Mouse (Mus musculus) heart, embryonic 12.5 days (tissue): ENCODE measurements at regions not wholly inside any gene's neighbourhood (a gene's known extent, or its start where the extent isn't known, plus 50 kb on each side); places are given as distances from the start of the nearest gene placed in this dataset.
"Not testable (repeated sequence)": the region's sequence is repeated elsewhere in the genome, so short reads cannot be mapped to it uniquely, and the experiment has no call there.

Experiments
- ATAC-seq: fragments of 200-750 bp; cut with Nextera tagmentation; 2 replicates; pipeline ENCODE4 v1.8.0; 2017; ENCODE audit warnings: moderate TSS enrichment, moderate library complexity; ENCODE audit not compliant: insufficient number of reproducible peaks, low FRiP score
- H3K27ac ChIP-seq: fragments of 300-500 bp; sonication (generic); 2 replicates; pipeline ENCODE4 v1.5.1; 2016; ENCODE audit warnings: mild to moderate bottlenecking, moderate library complexity; ENCODE audit not compliant: poor library complexity, severe bottlenecking
- H3K27me3 ChIP-seq: fragments of 300-500 bp; sonication (generic); replicated peaks from 2 replicates; pipeline ENCODE4 v1.6.1; 2016; ENCODE audit warnings: mild to moderate bottlenecking, moderate library complexity
- H3K36me3 ChIP-seq: fragments of 300-500 bp; sonication (generic); 2 replicates; pipeline ENCODE4 v1.6.1; 2016; ENCODE audit warnings: mild to moderate bottlenecking, moderate library complexity
- H3K4me1 ChIP-seq: fragments of 300-500 bp; sonication (generic); replicated peaks from 2 replicates; pipeline ENCODE4 v1.6.1; 2016; ENCODE audit warnings: mild to moderate bottlenecking
- H3K4me2 ChIP-seq: fragments of 300-500 bp; sonication (generic); 2 replicates; pipeline ENCODE4 v1.6.1; 2016; ENCODE audit warnings: mild to moderate bottlenecking, moderate library complexity
- H3K4me3 ChIP-seq: fragments of 300-500 bp; sonication (generic); 2 replicates; pipeline ENCODE4 v1.5.1; 2016; ENCODE audit warnings: mild to moderate bottlenecking
- H3K9ac ChIP-seq: fragments of 300-500 bp; sonication (generic); 2 replicates; pipeline ENCODE4 v1.6.1; 2016; ENCODE audit warnings: mild to moderate bottlenecking, moderate library complexity
- H3K9me3 ChIP-seq: fragments of 300-500 bp; sonication (generic); replicated peaks from 2 replicates; pipeline ENCODE4 v1.6.1; 2016; ENCODE audit warnings: mild to moderate bottlenecking, moderate library complexity
- WGBS: fragments of 180-500 bp; shearing (Covaris S2); methylation state at CpG from one replicate; pipeline ENCODE4 v1.1.7; 2016; 5-methylcytosine and 5-hydroxymethylcytosine counted together

- Histone ChIP-seq H3K4me2 (no peak overlapping the region), H3K27me3 (no peaks in the 10 kb centered on the region), H3K9me3 (no peaks in the 10 kb centered on the region), H3K36me3 (no peaks in the 10 kb centered on the region), H3K27ac (no peak overlapping the region), H3K9ac (no peak overlapping the region), H3K4me1 (peaks cover 10% of the 10 kb centered on the region), H3K4me3 (no peak overlapping the region)
- 56% methylated on average over 6 of the region's 6 CpGs for WGBS
- no peak for ATAC-seq
Observed at GRCm38 (mm10) chr9:14074273-14074672, 200.6 kb upstream of the Sesn3 start.

- H3K27me3 ChIP-seq, H3K9me3 ChIP-seq, ATAC-seq, H3K4me3 ChIP-seq, H3K27ac ChIP-seq, H3K4me2 ChIP-seq, H3K9ac ChIP-seq, H3K36me3 ChIP-seq: not testable (repeated sequence)
- H3K4me1 ChIP-seq, result peaks cover 10% of the 10 kb centered on the region
Observed at GRCm38 (mm10) chr9:14074866-14075265, 200.0 kb upstream of the Sesn3 start.

- Histone ChIP-seq H3K9ac (no peak overlapping the region), H3K36me3 (no peaks in the 10 kb centered on the region), H3K4me2 (no peak overlapping the region), H3K4me3 (no peak overlapping the region), H3K27me3 (no peaks in the 10 kb centered on the region), H3K4me1 (peaks cover 10% of the 10 kb centered on the region), H3K27ac (no peak overlapping the region), H3K9me3 (no peaks in the 10 kb centered on the region)
- WGBS, result 33% methylated on average over 4 of the region's 4 CpGs
- ATAC-seq, result peak; percentile 63; the same call in 1 of the 2 replicates
Observed at GRCm38 (mm10) chr9:14075452-14075851, 199.4 kb upstream of the Sesn3 start.

- Histone ChIP-seq H3K4me3 (no peak overlapping the region), H3K4me1 (peaks cover 10% of the 10 kb centered on the region), H3K36me3 (no peaks in the 10 kb centered on the region), H3K4me2 (no peak overlapping the region), H3K9ac (no peak overlapping the region), H3K27ac (no peak overlapping the region), H3K9me3 (no peaks in the 10 kb centered on the region), H3K27me3 (no peaks in the 10 kb centered on the region)
- no peak for ATAC-seq
- WGBS, result 75% methylated on average over 1 of the region's 1 CpGs
Observed at GRCm38 (mm10) chr9:14075868-14076267, 199.0 kb upstream of the Sesn3 start.

- WGBS, result 42% methylated on average over 5 of the region's 5 CpGs
- Histone ChIP-seq H3K27ac (no peak overlapping the region), H3K36me3 (no peaks in the 10 kb centered on the region), H3K9ac (no peak overlapping the region), H3K4me2 (no peak overlapping the region), H3K4me1 (peaks cover 10% of the 10 kb centered on the region), H3K9me3 (no peaks in the 10 kb centered on the region), H3K27me3 (no peaks in the 10 kb centered on the region), H3K4me3 (no peak overlapping the region)
- no peak for ATAC-seq
Observed at GRCm38 (mm10) chr9:14076728-14077127, 198.1 kb upstream of the Sesn3 start.

GRCm38 (mm10) chr9:14081138-14081537 lies 193.7 kb upstream of the Sesn3 start:
- Histone ChIP-seq H3K4me3 (no peak overlapping the region), H3K9ac (no peak overlapping the region), H3K4me2 (no peak overlapping the region), H3K9me3 (no peaks in the 10 kb centered on the region), H3K36me3 (no peaks in the 10 kb centered on the region), H3K4me1 (peaks cover 3% of the 10 kb centered on the region; the same call in 1 of the 2 replicates), H3K27ac (no peak overlapping the region), H3K27me3 (no peaks in the 10 kb centered on the region)
- WGBS, result 37% methylated on average over 4 of the region's 4 CpGs
- ATAC-seq, result no peak

GRCm38 (mm10) chr9:14086201-14086600 lies 188.7 kb upstream of the Sesn3 start:
- Histone ChIP-seq H3K36me3 (no peaks in the 10 kb centered on the region), H3K9ac (no peak overlapping the region), H3K4me2 (no peak overlapping the region), H3K9me3 (no peaks in the 10 kb centered on the region), H3K4me1 (peaks cover 18% of the 10 kb centered on the region), H3K27me3 (no peaks in the 10 kb centered on the region), H3K4me3 (no peak overlapping the region), H3K27ac (no peak overlapping the region)
- WGBS, result 59% methylated on average over 2 of the region's 2 CpGs
- ATAC-seq, result no peak

GRCm38 (mm10) chr9:14086611-14087010 lies 188.3 kb upstream of the Sesn3 start:
- WGBS, result 83% methylated on average over 3 of the region's 3 CpGs
- ATAC-seq, result no peak
- H3K4me2 ChIP-seq, result no peak overlapping the region
- no peaks in the 10 kb centered on the region for H3K36me3 ChIP-seq
- no peak overlapping the region for H3K4me3 ChIP-seq
- H3K27ac ChIP-seq, result no peak overlapping the region
- no peaks in the 10 kb centered on the region for H3K27me3 ChIP-seq
- H3K9ac ChIP-seq, result no peak overlapping the region
- H3K9me3 ChIP-seq, result no peaks in the 10 kb centered on the region
- peaks cover 18% of the 10 kb centered on the region for H3K4me1 ChIP-seq

GRCm38 (mm10) chr9:14087874-14088273 lies 187.0 kb upstream of the Sesn3 start:
- Histone ChIP-seq H3K36me3 (no peaks in the 10 kb centered on the region), H3K27me3 (no peaks in the 10 kb centered on the region), H3K9ac (no peak overlapping the region), H3K9me3 (no peaks in the 10 kb centered on the region), H3K27ac (no peak overlapping the region), H3K4me1 (peaks cover 18% of the 10 kb centered on the region), H3K4me2 (no peak overlapping the region), H3K4me3 (no peak overlapping the region)
- 69% methylated on average over 4 of the region's 4 CpGs for WGBS
- ATAC-seq, result no peak

GRCm38 (mm10) chr9:14089791-14090256 lies 185.0 kb upstream of the Sesn3 start:
- Histone ChIP-seq H3K9me3 (no peaks in the 10 kb centered on the region), H3K27me3 (no peaks in the 10 kb centered on the region), H3K4me2 (no peak overlapping the region), H3K36me3 (no peaks in the 10 kb centered on the region), H3K4me3 (no peak overlapping the region), H3K4me1 (peaks cover 25% of the 10 kb centered on the region), H3K9ac (no peak overlapping the region), H3K27ac (peak overlapping the region; percentile 12; the same call in 1 of the 2 replicates)
- WGBS, result 47% methylated on average over 8 of the region's 8 CpGs
- ATAC-seq, result 0 out of 2 replicates have a peak, but pooled peaks have one; percentile 65

- no peak for ATAC-seq
- WGBS, result 84% methylated on average over 2 of the region's 2 CpGs
- Histone ChIP-seq H3K4me1 (peaks cover 25% of the 10 kb centered on the region), H3K9ac (no peak overlapping the region), H3K27ac (0 out of 2 replicates have a peak overlapping the region, but pooled peaks have one; percentile 12), H3K9me3 (no peaks in the 10 kb centered on the region), H3K27me3 (no peaks in the 10 kb centered on the region), H3K4me2 (no peak overlapping the region), H3K36me3 (no peaks in the 10 kb centered on the region), H3K4me3 (no peak overlapping the region)
Observed at GRCm38 (mm10) chr9:14090454-14090853, 184.4 kb upstream of the Sesn3 start.
